Mouse (Mus musculus): Measurements from ENCODE around the gene Twist2. TPM values are rescaled to one million over a fixed set of nuclear protein-coding genes. Genes with fewer than 3 reads are reported as not detected.

Twist2 gene
- total RNA-seq, 2 experiments from 2014 or later, result 6.1 to 6.8 TPM

DNA sequence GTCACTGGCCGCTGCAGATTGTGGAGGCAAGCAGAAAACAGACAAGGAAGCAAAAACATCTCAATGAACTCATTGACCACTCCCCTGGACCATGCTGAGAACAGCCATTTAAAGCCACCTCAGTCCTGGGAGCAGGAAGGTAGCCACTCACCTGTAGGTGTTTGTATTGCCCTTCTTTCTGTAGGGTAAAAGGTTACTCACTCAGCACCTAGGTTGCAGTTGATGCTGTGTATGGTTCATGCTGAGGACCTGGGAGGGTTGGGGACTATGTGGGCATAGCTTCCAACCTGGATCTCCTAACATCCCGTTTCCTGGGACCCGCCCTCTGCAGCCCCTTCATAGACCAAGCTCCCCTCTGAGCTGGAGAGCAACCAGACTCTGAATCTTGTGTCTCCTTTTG is 14.8 kb downstream of the Twist2 start:
- no peak for DNase-seq (ENCODE audit: low spot score in 2 of 2)

DNA sequence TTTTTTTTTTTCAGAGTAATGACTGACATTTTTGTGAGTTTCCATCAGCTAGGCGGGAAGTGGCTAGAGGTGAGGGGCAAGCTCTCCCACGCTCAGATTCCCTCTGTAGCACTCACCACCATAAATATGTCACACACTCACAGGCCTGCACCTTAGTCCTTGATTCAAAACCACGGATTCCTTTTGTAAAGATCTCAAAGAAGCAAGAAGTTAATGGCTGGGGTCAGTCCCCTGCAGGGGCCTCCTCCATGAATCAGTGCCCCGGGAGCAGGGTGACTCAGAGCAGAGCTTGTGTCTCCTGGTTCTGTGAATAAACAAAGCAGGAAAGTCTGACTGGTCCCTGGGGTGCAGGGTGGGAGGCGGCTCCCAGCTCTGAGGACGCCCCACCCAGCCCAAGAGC is 15.3 kb downstream of the Twist2 start:
- DNase-seq (ENCODE audit: low spot score in 2 of 2), result peak in 1 of 2 experiments; percentile 31

DNA sequence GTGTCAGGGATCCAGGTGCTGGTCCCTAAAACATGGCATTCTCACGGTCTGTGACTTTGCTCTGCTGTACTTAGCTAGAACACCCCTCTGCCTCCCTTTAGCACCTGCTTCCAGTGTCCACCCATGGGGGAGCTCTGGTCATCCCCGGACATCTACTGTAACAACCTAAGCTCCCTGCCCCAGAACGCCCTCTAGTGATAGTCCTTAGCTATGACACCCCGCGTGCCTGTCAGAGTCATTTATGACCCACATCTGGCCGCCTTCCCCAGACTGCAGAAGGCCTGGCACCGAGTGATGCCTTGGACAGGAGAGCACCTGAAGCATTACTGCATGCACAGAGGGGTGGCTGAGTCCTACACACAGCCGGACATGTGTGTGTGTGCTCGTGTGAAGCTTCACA is 18.0 kb downstream of the Twist2 start:
- DNase-seq (ENCODE audit: low spot score in 2 of 2), result peak in 1 of 2 experiments; percentile 40

DNA sequence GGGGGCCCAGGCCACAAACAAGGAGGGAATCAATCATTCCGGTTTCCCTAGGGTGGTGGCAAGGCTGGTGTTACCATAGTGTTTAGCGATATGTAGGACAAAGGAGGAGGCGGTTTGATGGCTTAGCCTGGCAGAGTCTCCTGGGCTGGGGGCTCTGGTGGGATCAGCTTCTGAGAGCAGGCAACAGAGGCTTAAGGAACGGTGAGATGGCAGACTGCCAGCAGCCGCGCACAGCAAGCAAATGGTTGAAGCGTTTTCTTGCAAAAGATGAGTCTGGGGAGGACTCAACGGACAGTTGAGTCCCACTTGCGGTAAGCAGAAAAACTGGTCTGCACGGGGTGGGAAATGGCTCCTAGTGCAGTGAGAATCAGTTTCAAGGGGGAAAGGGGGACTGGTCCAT is 19.3 kb downstream of the Twist2 start:
- DNase-seq (ENCODE audit: low spot score in 2 of 2), result no peak

DNA sequence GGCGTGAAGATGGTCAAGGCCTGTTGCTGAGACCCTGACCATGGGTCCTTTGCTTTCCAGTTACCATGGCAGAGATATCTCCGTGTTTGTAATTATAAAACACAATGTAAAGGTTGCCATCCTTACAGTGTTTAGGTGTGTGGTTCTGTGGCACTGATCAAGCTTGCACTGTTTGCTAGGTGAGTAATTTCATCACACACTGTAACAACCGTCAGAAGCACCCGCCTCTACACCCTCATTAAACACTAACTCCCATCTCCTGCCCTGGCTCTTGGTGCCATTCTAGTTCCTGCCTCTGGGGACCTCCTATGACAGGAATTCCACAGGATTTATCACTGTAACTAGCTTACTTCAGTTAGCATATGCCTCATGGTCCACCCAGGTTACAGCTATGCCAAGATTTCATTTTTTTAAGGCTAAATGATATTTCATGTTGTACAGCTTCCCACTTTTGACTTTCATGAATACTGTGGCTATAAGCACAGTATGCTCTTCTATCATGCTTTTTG is 21.1 kb downstream of the Twist2 start:
- no peak for DNase-seq (ENCODE audit: low spot score in 2 of 2)

DNA sequence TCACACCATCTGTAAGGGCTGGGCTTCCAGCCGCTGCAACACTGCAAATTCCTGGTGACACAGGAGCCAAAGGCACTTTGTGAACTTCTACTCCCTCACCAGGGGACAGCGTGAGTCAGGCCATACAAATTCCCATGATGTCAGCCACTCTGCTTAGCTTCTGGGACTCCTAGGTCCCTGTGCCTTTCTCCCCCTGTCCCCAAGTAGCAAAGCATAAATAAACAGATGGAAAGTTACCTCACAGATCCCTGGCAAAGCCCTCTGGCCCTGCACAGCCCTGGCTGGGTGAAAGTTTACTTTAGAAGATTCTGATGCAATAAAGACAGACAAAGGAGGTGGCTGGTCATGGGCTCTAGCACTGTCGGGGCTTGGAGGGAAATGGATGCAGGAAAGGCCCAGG is 22.3 kb downstream of the Twist2 start:
- no peak for DNase-seq (ENCODE audit: low spot score in 2 of 2)

DNA sequence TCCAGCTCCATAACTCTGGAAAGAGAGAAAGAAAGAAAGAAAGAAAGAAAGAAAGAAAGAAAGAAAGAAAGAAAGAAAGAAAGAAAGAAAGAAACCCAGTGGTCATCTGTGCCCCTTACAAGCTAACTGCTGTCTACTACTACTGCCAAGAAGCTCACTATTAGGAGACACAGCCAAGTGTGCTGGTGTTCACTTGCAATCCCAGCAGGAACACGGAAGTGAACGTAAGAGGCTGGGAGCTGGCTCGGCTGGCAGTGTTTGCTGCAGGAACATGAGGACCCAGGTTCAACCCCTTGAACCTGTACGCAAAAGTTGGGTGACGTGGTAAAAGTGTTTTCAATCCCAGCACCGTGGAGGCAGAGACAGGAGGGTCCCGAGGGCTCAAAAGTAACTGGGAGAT is 22.7 kb downstream of the Twist2 start:
- no peak for DNase-seq (ENCODE audit: low spot score in 2 of 2)

DNA sequence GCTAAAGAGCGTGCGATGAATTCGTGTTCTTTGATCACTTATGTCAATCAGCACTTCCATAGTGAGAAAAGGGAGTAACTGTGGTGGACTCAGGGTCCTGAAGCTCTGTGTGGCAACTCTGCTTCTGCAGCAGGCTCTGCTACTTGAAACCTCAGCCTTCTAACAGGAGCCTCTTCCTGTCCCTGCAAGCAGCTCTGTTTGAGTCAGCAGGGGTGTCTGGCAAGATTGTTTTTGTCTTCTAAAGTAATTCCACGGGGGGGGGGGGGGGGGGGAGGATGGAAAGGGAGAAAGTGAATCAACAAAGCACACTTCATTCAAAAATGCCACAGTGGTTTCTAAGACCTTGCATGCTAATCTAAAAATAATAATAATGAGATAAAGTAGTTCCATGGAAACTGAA is 24.0 kb downstream of the Twist2 start:
- DNase-seq (ENCODE audit: low spot score in 2 of 2), result no peak

DNA sequence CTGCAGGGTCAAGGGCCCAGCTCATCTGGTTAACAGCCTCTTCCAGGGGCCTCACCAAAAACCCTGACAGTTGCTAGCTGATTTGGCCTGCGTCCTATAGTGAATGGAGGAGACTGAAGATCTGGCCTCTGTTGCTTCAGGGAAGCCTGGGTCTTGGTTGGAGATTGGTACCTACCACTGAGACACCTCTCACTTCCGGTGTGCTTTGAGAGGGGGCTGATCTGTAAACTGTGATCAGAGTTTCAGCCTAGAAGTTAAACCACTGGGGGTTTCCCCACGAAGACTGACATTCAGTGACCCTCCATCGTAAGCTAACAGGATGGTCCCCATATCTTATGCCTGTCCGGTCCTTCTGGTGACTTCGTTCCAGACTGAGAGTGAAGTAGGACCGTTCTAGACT is 30.7 kb downstream of the Twist2 start:
- DNase-seq (ENCODE audit: low spot score in 2 of 2), result no peak

DNA sequence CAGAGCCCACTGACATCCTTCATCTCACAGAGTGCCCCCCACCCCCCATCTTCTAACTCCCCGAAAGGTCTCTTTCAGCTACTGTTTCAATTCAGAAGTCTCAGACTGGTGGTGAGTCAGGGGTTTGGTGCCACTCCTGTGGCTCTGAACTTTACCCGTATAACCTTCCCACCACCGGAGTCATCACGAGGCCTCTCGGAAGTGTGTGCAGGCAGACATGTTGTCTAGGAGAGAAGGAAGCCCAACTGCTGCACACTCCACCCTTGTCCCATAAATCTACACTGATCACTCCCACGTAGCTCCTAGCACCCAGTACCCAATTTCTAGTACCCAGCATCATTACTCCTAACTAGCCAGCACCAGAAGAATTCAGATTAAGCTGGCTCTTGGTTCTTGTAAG is 38.3 kb downstream of the Twist2 start:
- no peak for DNase-seq (ENCODE audit: low spot score in 2 of 2)

DNA sequence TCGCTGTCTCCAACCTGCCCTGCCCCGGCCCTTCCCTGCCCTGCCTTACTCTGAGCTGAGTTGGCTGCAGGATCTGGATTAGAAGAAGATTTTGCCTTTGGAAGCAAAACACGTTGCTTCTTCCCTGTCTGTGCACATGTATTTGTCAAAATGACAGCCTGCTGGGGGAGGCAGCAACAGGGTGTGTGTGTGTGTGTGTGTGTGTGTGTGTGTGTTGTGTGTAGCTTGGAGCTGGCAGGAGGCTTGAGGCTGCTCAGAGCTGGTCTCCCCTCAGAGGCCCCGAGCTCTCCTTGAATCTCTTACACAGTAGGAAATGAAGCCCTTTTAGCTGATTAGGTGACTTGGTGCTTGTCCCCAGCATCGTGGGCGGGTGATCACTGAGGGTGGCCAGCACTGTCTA is 38.7 kb downstream of the Twist2 start:
- no peak for DNase-seq (ENCODE audit: low spot score in 2 of 2)

DNA sequence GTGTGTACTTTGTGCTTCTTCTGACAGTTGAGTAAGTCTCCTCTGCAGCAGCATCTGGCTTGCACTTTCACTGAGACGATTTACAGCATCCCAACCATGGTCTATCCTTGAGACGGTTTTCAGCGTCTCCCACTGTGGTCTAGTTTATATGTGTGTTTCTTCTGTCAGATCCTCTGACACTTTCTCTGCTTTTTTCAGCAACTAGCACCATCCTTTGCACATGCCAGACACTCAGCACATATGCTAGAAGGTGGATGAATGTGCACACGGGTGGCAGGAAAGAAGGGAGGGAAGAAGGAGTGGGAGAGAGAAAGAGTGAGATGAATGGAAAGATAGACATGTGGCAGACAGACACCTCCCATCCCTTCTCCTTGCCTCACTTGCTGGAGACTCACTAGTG is 43.0 kb downstream of the Twist2 start:
- no peak for DNase-seq (ENCODE audit: low spot score in 2 of 2)

DNA sequence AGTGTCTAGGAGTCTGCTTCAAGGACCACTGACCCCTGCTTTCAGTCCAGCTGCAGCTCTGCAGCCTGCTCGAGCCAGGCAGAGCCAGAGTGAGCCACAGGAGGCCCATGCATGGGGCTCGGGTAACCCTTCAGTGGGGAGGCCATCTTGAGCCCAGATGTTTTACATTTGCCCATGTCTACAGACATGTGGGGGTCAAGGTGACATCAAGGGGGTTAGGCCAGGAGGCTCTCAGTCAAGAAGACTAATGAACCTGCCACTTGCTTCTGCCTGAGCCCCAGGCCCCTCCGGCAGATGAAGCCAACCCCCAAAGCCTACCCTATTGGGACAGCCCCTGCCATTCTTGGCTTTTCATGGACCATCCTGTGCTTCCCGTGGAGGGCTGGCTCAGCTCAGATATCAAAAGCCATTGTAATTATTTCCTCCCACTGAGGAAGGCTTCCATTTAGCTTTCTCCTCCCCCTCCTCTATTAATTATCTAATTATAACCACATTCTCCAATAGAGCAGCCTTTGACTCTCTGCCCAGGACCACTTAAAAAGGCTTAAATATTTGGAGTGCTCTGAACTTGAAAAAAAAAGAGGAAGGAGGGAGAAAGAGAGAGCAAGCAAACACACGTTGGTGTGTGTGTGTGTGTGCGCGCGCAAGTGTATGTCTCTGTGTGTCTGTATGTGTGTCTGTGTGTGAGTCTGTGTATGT is 43.6 kb downstream of the Twist2 start:
- no peak for DNase-seq (ENCODE audit: low spot score in 2 of 2)

DNA sequence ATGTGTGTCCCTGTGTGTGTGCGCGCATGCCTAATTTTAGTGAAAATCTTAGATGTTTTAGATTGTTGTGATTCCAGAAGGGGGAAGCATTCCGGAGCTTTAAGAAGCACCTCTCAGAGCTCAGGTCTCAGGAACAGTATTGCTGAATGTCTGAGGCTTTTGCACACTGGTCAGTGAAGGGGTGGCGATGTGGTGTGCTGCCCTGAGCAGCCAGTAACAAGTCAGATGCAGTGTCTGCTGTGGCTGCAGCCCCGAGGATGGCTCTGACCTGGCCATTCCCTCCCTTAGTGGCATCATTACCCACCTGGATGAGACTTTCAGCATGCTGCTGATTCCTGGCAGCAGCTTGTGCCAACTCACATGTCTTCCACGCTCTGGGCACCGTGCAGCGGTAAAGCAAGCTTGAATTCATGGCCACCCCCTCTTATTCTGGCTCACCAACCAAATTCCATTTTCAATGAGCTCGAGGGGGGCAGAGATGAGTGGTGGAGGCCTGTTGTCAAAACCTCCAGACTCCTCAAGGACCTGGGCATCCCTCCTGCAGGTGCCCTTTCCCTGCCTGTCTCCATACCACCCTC is 44.2 kb downstream of the Twist2 start:
- DNase-seq (ENCODE audit: low spot score in 2 of 2), result no peak

DNA sequence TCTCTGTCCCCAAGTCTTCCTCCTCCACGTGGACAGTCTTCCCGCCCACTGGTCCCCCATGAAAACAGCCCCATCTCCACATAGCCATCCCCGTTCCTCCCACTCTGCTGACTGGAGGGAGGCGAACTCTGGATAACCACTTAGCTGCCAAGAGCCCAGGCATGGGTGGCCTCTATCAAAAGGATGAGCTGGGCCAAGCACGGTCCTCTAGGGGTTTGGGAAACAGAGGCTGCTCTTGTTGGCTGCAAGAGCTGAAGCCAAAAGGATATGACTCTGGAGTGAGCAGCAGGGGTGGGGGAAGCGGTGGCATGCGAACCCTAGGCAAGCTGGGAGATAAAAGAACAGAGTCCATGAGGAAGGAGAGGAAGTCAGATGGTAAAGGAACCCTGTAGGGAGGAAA is 50.0 kb downstream of the Twist2 start:
- DNase-seq (ENCODE audit: low spot score in 2 of 2), result no peak

DNA sequence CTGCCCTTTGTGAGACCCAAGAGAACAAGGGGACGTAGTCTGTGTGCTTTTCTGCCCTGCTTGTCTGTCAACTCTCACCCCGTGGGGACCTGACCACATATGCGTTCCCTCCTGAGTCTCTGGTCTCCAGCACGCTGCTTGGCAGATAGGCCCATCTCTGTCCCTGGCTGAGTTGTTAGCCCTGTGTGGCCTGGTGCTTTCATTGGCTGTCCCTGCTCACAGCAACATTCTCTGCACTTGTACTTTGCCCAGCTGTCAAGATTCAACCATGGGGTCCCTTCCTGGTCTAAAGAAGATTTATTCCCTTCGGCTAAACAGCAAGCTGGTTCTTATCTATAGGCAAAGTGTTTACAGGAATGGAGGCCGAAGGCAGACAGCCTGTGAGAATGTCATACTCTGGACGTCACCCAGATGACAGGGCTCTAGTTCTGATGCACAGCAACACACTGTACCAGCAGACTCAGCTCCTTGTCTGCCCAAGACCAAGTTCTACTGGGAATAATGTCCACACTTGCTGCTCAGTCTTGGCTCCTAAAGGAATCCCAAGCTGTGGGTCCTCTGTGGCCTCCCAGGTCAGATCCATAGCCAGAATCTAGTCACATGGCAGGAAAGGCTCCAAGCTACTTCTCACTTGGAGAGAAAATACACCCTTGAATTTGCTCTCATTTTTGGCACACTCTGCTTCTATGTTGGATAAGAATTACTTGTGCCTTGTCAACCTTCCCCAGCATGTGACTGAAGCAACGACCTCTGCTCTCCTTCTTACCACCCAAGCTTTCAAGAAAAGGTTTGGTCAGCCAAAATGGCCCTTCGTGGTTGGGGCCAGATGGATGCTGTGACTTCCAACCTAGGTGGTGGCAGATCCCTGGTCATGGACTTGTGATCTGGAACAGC is 55.8 kb downstream of the Twist2 start:
- no peak for DNase-seq (ENCODE audit: low spot score in 2 of 2)

DNA sequence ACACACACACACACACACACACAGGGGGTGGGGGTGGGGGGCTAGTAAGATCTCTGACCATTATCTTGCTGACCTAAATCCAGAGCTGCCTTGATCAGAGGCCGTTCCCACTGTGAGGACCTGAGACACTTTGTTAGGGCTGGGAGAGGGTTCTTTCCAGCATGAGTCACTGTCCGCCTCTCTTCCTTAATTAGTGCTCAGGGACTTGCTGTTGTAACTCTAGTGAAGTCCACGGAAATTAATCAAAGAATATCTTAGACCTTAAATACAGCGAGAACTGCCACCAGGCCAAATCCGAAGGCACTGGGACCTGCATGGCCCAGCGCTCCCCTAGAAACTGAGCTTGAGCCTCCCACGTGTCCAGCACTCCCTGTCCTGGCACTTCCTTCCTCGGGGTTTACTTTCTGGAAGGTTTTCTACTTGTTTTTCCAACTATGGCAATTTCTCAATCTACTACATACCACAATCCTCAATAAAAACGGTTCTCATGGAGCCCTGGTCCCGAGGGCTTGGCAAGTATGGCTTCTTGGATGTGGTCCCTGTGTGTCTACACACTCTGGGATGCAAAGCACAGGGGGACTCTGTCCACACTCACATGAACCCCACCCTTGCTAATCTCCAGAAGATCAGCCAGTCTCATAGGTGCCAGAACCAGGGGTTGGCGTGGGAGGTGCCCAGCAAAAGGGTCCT is 57.0 kb downstream of the Twist2 start:
- DNase-seq (ENCODE audit: low spot score in 2 of 2), result no peak

DNA sequence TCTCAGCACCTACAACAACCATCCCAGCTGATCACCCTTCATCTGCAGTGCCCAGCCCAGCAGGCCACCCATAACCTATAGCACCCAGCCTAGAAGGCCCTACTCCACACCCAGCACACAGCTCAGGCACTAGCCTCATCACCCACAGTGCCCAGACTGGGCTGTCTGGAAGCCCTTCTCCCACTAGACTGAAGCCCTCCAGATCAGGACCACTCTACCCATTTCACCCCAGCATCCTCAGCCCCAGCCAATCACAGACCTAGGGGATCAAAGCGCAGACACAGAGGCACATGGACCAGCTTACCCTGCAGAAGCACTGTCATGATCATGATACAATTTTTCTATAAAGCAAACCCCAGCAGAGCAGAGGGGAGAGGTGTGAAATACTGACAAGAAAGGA is 57.6 kb downstream of the Twist2 start:
- DNase-seq (ENCODE audit: low spot score in 2 of 2), result no peak

DNA sequence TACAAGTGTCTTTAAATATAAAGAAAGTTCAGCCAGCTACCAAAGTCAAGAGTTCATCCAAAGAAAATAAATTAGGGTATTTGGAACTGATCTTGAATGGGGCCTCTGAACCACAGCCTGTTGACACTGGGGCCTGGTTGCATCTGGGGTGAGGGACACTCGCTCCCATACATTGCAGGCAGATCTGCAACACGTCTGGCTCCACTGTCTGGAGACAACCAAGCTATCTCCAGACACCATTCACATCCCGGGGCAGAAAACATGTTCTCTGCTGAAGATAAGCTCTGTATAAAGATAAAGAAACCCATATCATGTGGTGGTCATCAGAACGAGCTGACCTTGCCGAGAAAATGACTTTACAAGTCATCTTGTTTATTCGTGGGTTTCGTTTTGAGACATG is 60.2 kb downstream of the Twist2 start:
- no peak for DNase-seq (ENCODE audit: low spot score in 2 of 2)

DNA sequence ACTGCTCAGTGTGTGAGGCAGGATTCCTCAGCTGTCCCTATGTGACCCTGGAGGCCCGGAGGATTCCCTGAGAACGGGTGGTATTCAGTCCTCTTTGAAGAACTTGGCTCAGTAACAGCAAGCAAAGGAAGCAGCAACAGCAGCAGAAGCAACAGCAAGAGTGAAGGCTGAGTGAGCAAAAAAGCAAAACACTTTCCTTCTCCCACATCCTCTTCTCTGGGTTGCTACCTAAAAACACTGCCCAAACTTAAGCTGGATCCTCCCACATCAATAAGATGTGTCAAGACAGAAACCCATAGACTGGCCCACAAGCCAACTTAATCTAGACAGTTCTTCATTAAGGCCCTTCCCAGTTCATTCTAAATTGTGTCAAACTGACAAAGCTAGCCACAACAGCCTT is 64.7 kb downstream of the Twist2 start:
- DNase-seq (ENCODE audit: low spot score in 2 of 2), result no peak

DNA sequence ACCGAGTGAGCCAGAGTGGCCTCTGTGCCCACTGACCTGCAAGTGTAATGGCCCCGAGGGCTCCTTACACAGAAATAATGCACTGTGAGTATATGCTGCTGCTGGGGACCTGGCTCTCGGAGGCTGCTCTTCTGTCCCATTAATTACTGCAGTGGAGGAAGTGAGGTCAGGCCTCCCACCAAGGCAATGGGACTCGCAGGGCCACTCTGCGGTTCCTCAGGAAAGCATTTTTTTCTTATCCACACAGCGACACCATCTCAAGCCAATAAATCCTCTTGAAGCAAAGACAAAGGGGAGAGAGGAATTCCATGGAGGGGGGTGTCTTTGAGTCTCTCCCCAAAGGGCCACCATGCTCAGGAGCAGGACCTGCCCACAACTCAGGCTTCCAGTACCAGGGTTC is 69.8 kb downstream of the Twist2 start:
- DNase-seq (ENCODE audit: low spot score in 2 of 2), result no peak

Data from gastrocnemius, postnatal 4 days (tissue).